Mouse (Mus musculus) liver, adult 2 months (tissue): ENCODE measurements at regions not wholly inside any gene's neighbourhood (a gene's known extent, or its start where the extent isn't known, plus 50 kb on each side); places are given as distances from the start of the nearest gene placed in this dataset.
A peak's percentile ranks its signal among the peaks of the same experiment; 100 is the strongest.

Experiments used
- DNase-seq: peaks from one replicate; pipeline ENCODE4 v3.0.0-alpha.2; 2011; ENCODE audit warnings: low read depth, low spot score; ENCODE audit errors: extremely low read depth
- H3K27ac ChIP-seq: fragments of 200-500 bp; replicated peaks from 2 replicates; pipeline ENCODE4 v1.5.1; 2012; ENCODE audit warnings: low read depth, mild to moderate bottlenecking, control low read depth, inconsistent platforms, low read length; ENCODE audit not compliant: insufficient read depth
- H3K27me3 ChIP-seq: fragments of 200-500 bp; 2 replicates; pipeline ENCODE4 v1.6.1; 2012; ENCODE audit warnings: mild to moderate bottlenecking, moderate library complexity, low read length, inconsistent platforms; ENCODE audit not compliant: control insufficient read depth, insufficient read depth
- H3K36me3 ChIP-seq: fragments of 200-500 bp; 2 replicates; pipeline ENCODE4 v1.6.1; 2012; ENCODE audit warnings: low read length, inconsistent platforms; ENCODE audit not compliant: control insufficient read depth, insufficient read depth
- H3K4me1 ChIP-seq: fragments of 200-500 bp; 2 replicates; pipeline ENCODE4 v1.6.1; 2011; ENCODE audit warnings: low read length; ENCODE audit not compliant: control insufficient read depth, insufficient read depth
- H3K4me3 ChIP-seq: fragments of 200-500 bp; 2 replicates; pipeline ENCODE4 v1.5.1; 2011; ENCODE audit warnings: low read depth, mild to moderate bottlenecking, control low read depth, low read length, moderate library complexity; ENCODE audit not compliant: insufficient read depth
- H3K79me2 ChIP-seq: fragments of 200-500 bp; 2 replicates; pipeline ENCODE4 v1.6.1; 2012; ENCODE audit warnings: inconsistent platforms, mild to moderate bottlenecking, low read length, moderate library complexity; ENCODE audit not compliant: control insufficient read depth, insufficient read depth
- H3K9ac ChIP-seq: fragments of 200-500 bp; 2 replicates; pipeline ENCODE4 v1.6.1; 2012; ENCODE audit warnings: low read depth, mild to moderate bottlenecking, control low read depth, inconsistent platforms, low read length
- CTCF ChIP-seq: fragments of 200-500 bp; IDR thresholded peaks from 2 replicates; pipeline ENCODE4 v1.5.1; 2011; ENCODE audit warnings: low read depth, low read length, control low read depth
- POLR2A ChIP-seq: fragments of 200-500 bp; IDR thresholded peaks from 2 replicates; pipeline ENCODE4 v1.6.1; 2011; ENCODE audit warnings: low read length, control low read depth; ENCODE audit not compliant: insufficient read depth; ENCODE audit errors: extremely low read depth
- WGBS: fragments of 180-500 bp; shearing (Covaris S2); methylation state at CpG from one replicate; pipeline ENCODE4 v1.1.7; 2018; 5-methylcytosine and 5-hydroxymethylcytosine counted together

- Histone ChIP-seq H3K36me3 (no peaks in the 10 kb centered on the region), H3K79me2 (no peaks in the 10 kb centered on the region), H3K27ac (no peak overlapping the region; the same call in 1 of the 2 replicates), H3K4me3 (no peak overlapping the region), H3K27me3 (no peaks in the 10 kb centered on the region), H3K9ac (no peak overlapping the region), H3K4me1 (peaks cover 6% of the 10 kb centered on the region; the same call in 1 of the 2 replicates)
- no peak for TF ChIP-seq CTCF
- no peak for TF ChIP-seq POLR2A
- DNase-seq: peak; percentile 97
- WGBS: 22% methylated on average over 19 of the region's 19 CpGs
Observed at GRCm38 (mm10) chr13:107923129-107924114, 120.8 kb upstream of the Smim15 start.

DNA sequence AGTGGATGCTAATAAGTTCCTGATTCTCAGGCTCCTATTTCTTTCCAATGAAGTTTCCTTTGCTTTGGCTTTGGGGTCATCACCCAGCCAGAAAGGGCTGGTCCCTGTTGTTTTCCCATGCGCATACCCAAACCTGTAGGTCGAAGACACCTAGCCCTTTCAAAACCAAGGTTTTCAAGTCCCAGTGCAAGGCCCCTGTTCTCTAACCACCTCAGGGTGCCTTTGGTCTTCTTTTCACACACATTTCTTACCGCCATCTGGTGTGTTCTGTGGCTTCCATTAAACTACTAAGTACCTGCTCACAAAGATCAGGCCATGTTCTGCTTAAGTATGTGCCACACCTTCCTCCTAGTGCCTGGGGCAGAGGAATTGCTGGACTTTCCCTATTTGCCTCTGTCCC lies 124.8 kb upstream of the Smim15 start:
- Histone ChIP-seq H3K9ac (no peak overlapping the region), H3K27me3 (no peaks in the 10 kb centered on the region), H3K27ac (no peak overlapping the region), H3K4me1 (peaks cover 6% of the 10 kb centered on the region; the same call in 1 of the 2 replicates), H3K79me2 (no peaks in the 10 kb centered on the region), H3K36me3 (no peaks in the 10 kb centered on the region), H3K4me3 (no peak overlapping the region)
- WGBS: 91% methylated on average over 3 of the region's 3 CpGs
- TF ChIP-seq CTCF: no peak
- TF ChIP-seq POLR2A: no peak
- no peak for DNase-seq

DNA sequence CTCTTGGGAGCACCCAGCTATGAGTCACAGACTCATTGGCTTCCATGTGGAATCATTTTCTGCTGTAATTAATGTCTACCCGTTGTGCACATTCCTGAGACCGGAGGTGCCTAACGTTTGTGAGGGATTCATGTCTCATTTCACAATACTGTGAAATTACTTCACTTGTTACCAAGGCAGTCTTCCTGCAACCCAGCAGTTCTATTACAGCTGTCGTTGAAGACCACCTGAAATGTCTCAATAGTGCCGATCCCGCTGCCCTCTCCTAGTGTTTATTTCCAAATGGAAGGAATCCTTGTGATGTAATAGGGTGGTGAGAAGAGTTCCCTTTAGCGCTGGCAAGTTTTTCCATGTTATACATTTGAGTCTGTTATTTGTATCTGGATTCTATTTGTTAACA lies 125.8 kb upstream of the Smim15 start:
- Histone ChIP-seq H3K4me1 (peaks cover 4% of the 10 kb centered on the region; the same call in 1 of the 2 replicates), H3K4me3 (no peak overlapping the region), H3K27me3 (no peaks in the 10 kb centered on the region), H3K36me3 (no peaks in the 10 kb centered on the region), H3K79me2 (no peaks in the 10 kb centered on the region), H3K27ac (no peak overlapping the region), H3K9ac (no peak overlapping the region)
- no peak for DNase-seq
- 84% methylated on average over 7 of the region's 7 CpGs for WGBS
- TF ChIP-seq POLR2A (no peak), CTCF (no peak)

DNA sequence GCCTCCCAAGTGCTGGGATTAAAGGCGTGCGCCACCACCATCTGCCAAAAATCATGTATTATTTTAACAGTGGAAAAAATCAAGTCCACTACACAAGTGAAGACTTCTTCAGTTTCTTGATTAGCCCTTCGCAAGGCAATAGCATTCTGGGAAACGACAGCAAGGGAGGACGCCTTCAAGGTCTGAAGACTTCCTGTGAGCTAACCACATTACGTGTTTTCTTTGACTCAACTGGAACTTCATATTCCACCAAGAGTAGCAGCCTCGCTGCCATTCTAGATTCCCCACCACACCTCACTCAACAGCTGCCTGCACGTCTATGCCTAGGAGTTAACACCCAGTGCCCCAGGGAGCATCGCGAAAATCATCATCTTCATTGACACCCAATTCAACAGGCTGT lies 126.2 kb upstream of the Smim15 start:
- 94% methylated on average over 10 of the region's 10 CpGs for WGBS
- no peak for DNase-seq

DNA sequence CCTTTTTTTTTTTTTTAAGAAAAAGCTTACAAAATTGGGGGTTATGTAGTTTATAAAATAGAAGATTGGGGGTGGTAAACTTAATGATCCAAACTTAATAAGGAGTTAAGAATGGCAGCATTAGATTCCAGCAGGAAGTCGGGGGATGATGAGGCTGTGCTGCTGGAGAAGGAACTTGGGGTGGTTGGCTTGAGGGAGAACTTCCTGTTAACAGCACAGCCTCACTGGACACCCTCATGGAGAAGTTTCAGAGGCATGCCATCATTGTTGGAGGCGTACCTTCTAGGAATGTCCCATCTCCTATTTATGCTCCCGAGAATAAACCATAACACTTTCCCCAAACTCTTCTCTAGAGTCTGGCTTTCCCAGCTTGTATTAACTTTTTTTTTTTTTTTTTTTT lies 126.7 kb upstream of the Smim15 start:
- no peaks in the 10 kb centered on the region for H3K27me3 ChIP-seq
- no peak for DNase-seq
- TF ChIP-seq POLR2A: no peak
- 88% methylated on average over 3 of the region's 3 CpGs for WGBS
- H3K4me3 ChIP-seq: no peak overlapping the region
- no peaks in the 10 kb centered on the region for H3K36me3 ChIP-seq
- no peak overlapping the region for H3K27ac ChIP-seq
- peaks cover under 1% of the 10 kb centered on the region; the same call in 1 of the 2 replicates for H3K4me1 ChIP-seq
- H3K79me2 ChIP-seq: no peaks in the 10 kb centered on the region
- no peak overlapping the region for H3K9ac ChIP-seq

More for the DNA sequence above, 126.2 kb upstream of the Smim15 start:
- peaks cover 3% of the 10 kb centered on the region; the same call in 1 of the 2 replicates for H3K4me1 ChIP-seq
- H3K79me2 ChIP-seq: no peaks in the 10 kb centered on the region
- no peak overlapping the region for H3K27ac ChIP-seq
- H3K9ac ChIP-seq: no peak overlapping the region
- TF ChIP-seq CTCF: no peak
- no peak for TF ChIP-seq POLR2A
- no peak overlapping the region for H3K4me3 ChIP-seq
- no peaks in the 10 kb centered on the region for H3K27me3 ChIP-seq
- no peaks in the 10 kb centered on the region for H3K36me3 ChIP-seq

DNA sequence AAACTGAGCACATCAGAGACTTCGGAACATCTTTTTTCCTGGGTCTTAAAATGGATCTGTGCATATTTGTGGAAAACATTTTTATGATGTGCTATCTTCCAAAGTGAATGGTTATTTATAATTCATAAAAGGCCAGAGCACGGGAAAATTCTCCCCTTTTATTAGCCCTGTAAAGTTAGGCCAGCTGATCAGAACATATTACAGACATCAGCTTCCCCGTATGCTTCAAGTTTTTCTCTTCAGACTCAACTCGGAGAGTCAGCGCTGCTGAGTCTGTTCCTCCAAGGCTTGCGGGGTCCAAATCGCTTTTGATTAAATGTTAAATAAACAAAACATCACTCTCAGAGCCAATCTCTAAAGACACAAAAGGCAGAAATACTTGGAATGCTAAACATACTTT lies 134.1 kb upstream of the Smim15 start:
- Histone ChIP-seq H3K79me2 (no peaks in the 10 kb centered on the region), H3K9ac (no peak overlapping the region), H3K36me3 (no peaks in the 10 kb centered on the region), H3K27ac (no peak overlapping the region), H3K27me3 (no peaks in the 10 kb centered on the region), H3K4me1 (no peaks in the 10 kb centered on the region), H3K4me3 (no peak overlapping the region)
- 83% methylated on average over 7 of the region's 7 CpGs for WGBS
- no peak for DNase-seq
- no peak for TF ChIP-seq CTCF
- no peak for TF ChIP-seq POLR2A
